Comparison of ENCODE assay signal across 8 mouse cellular contexts in the genomic region with DNA sequence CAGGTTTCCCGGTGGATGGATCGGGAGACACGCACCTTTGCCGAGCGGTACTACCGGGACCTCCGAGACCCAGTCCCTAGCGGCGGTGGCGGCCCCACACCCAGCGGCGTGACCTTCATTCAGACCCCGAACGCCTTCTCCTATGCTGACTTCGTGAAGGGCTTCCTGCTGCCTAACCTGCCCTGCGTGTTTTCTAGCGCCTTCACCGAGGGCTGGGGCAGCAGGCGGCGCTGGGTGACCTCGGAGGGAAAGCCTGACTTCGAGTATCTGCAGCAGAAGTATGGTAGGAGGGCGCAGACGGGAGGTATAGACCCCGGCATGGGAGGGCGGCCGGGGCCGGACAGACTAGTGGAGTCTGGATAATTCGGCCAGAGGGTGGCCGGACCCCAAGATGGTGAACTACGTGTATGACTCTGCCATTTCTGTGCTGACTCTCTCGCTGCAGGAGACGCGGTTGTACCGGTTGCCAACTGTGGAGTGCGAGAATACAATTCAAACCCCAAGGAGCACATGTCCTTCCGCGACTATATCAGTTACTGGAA. TPM values are rescaled to one million over a fixed set of nuclear protein-coding genes. Genes with fewer than 3 reads are reported as not detected.
DNase-seq lines count a peak whose midpoint lies in the region; ATAC-seq and TF ChIP-seq lines count a peak whose summit lies in the region.

No protein-coding gene starts in this region.

- H3K9me3 ChIP-seq in forebrain, embryonic 13.5 days (replicated peaks) = no peaks in the 10 kb centered on the region
- no peaks in the 10 kb centered on the region for H3K9me3 ChIP-seq in neural tube, embryonic 12.5 days

- H3K36me3 ChIP-seq in forebrain, embryonic 13.5 days (ENCODE audit: poor library complexity, severe bottlenecking) = peaks cover 32% of the 10 kb centered on the region
- H3K36me3 ChIP-seq in liver, adult 2 months (ENCODE audit: control insufficient read depth, insufficient read depth, low read length) = peaks cover 15% of the 10 kb centered on the region
- H3K36me3 ChIP-seq in neural tube, embryonic 12.5 days = peaks cover 34% of the 10 kb centered on the region

- ATAC-seq in forebrain, embryonic 13.5 days = peak; percentile 65
- ATAC-seq in neural tube, embryonic 12.5 days (ENCODE audit: low FRiP score, low read depth) = peak; percentile 69; the same call in 1 of the 2 replicates

- no peaks in the 10 kb centered on the region for H3K27me3 ChIP-seq in cerebellum, adult 2 months (ENCODE audit: control insufficient read depth, insufficient read depth, low read length)
- no peaks in the 10 kb centered on the region for H3K27me3 ChIP-seq in forebrain, embryonic 13.5 days
- no peaks in the 10 kb centered on the region for H3K27me3 ChIP-seq in liver, adult 2 months (ENCODE audit: control insufficient read depth, insufficient read depth, low read length)
- no peaks in the 10 kb centered on the region for H3K27me3 ChIP-seq in neural tube, embryonic 12.5 days (replicated peaks)

- no peak; the same call in 1 of the 2 replicates for TF ChIP-seq CTCF in cerebellum, adult 2 months (IDR thresholded peaks at IDR 0.05; ENCODE audit: borderline replicate concordance, insufficient read depth, low read depth, low read length)
- 0 out of 2 replicates have a peak, but pooled peaks have one; percentile 27 for TF ChIP-seq CTCF in liver, adult 2 months (IDR thresholded peaks at IDR 0.05; ENCODE audit: low read depth, low read length)

- no peak for TF ChIP-seq POLR2A in cerebellum, adult 2 months (IDR thresholded peaks at IDR 0.05; ENCODE audit: borderline replicate concordance, insufficient read depth, low read length)
- no peak for TF ChIP-seq POLR2A in liver, adult 2 months (IDR thresholded peaks at IDR 0.05; ENCODE audit: extremely low read depth, insufficient read depth, low read length)

- peak overlapping the region; percentile 97 for H3K4me3 ChIP-seq in cerebellum, adult 2 months (replicated peaks; ENCODE audit: insufficient read depth, low read depth, low read length)
- peak overlapping the region; percentile 83 for H3K4me3 ChIP-seq in forebrain, embryonic 13.5 days
- H3K4me3 ChIP-seq in liver, adult 2 months (ENCODE audit: insufficient read depth, low read depth, low read length) = peak overlapping the region; percentile 93
- peak overlapping the region; percentile 71 for H3K4me3 ChIP-seq in neural tube, embryonic 12.5 days

- H3K9ac ChIP-seq in forebrain, embryonic 13.5 days = peak overlapping the region; percentile 79
- peak overlapping the region; percentile 95 for H3K9ac ChIP-seq in liver, adult 2 months (ENCODE audit: low read depth, low read length)
- peak overlapping the region; percentile 66 for H3K9ac ChIP-seq in neural tube, embryonic 12.5 days

- under 1% methylated on average over 38 of the region's 38 CpGs for WGBS in cerebellum, adult 2 months
- under 1% methylated on average over 38 of the region's 38 CpGs for WGBS in forebrain, embryonic 13.5 days
- under 1% methylated on average over 38 of the region's 38 CpGs for WGBS in liver, adult 2 months
- WGBS in neural tube, embryonic 12.5 days = under 1% methylated on average over 38 of the region's 38 CpGs

- H3K79me2 ChIP-seq in liver, adult 2 months (ENCODE audit: control insufficient read depth, insufficient read depth, low read length) = peaks cover 16% of the 10 kb centered on the region

- H3K4me1 ChIP-seq in cerebellum, adult 2 months (ENCODE audit: control insufficient read depth, insufficient read depth, low read length) = no peaks in the 10 kb centered on the region; the same call in none of the 2 replicates
- H3K4me1 ChIP-seq in forebrain, embryonic 13.5 days = peaks cover 30% of the 10 kb centered on the region
- peaks cover 13% of the 10 kb centered on the region for H3K4me1 ChIP-seq in liver, adult 2 months (ENCODE audit: control insufficient read depth, insufficient read depth, low read length)
- peaks cover 18% of the 10 kb centered on the region for H3K4me1 ChIP-seq in neural tube, embryonic 12.5 days

- peak in 1 of 2 experiments; percentile 36 for DNase-seq in cerebellum, adult 2 months
- DNase-seq in cerebellum, adult 18-20 months = no peak
- peak; percentile 21 for DNase-seq in retina, postnatal 7 days (ENCODE audit: low read depth, low spot score)
- no peak for DNase-seq in retina, embryonic 14.5 days (ENCODE audit: low spot score)
- peak; percentile 24 for DNase-seq in liver, adult 2 months (ENCODE audit: extremely low read depth, low read depth, low spot score)
- no peak for DNase-seq in layer of hippocampus, postnatal 25 days (ENCODE audit: extremely low spot score in 1 of 2, low spot score in 1 of 2)

- H3K4me2 ChIP-seq in forebrain, embryonic 13.5 days = peak overlapping the region; percentile 96
- H3K4me2 ChIP-seq in neural tube, embryonic 12.5 days (replicated peaks) = peak overlapping the region; percentile 90

- H3K27ac ChIP-seq in cerebellum, adult 2 months (ENCODE audit: insufficient read depth, low read length) = peak overlapping the region; percentile 26; the same call in 1 of the 2 replicates
- H3K27ac ChIP-seq in forebrain, embryonic 13.5 days = no peak overlapping the region
- peak overlapping the region; percentile 85 for H3K27ac ChIP-seq in liver, adult 2 months (replicated peaks; ENCODE audit: insufficient read depth, low read depth, low read length)
- H3K27ac ChIP-seq in neural tube, embryonic 12.5 days = no peak overlapping the region

RNA-seq across cellular contexts. Expression of a gene that starts 0.5 kb away (rescaled TPM):
- 11.6 and 12.1 TPM in 2 replicates for polyA plus RNA-seq in cerebellum, adult 2 months (2012; rRNA removed)
- polyA plus RNA-seq in forebrain, embryonic 13.5 days (2015; fragmentation: Nextera tagmentation; extraction: Ambion mirVana) = 12.5 and 13.0 TPM in 2 replicates
- 5.0 and 5.4 TPM in 2 replicates for total RNA-seq in liver, adult 2 months (2014; rRNA removed)
- polyA plus RNA-seq in liver, adult 2 months (2012; rRNA removed) = 3.8 and 4.7 TPM in 2 replicates
- polyA plus RNA-seq in neural tube, embryonic 12.5 days (2016; fragmentation: Nextera tagmentation; extraction: Ambion mirVana) = 13.6 and 14.5 TPM in 2 replicates
- total RNA-seq in layer of hippocampus, postnatal 25 days (2021) = 10 to 100 TPM; 25.3 to 27.0 TPM

RNA-seq across cellular contexts. Expression of a gene that starts 0.7 kb away (rescaled TPM):
- polyA plus RNA-seq in cerebellum, adult 2 months (2012; rRNA removed) = 445 and 459 TPM in 2 replicates
- 239 and 252 TPM in 2 replicates for polyA plus RNA-seq in forebrain, embryonic 13.5 days (2015; fragmentation: Nextera tagmentation; extraction: Ambion mirVana)
- total RNA-seq in liver, adult 2 months (2014; rRNA removed) = 60.0 and 60.4 TPM in 2 replicates
- 70.9 and 76.3 TPM in 2 replicates for polyA plus RNA-seq in liver, adult 2 months (2012; rRNA removed)
- 278 and 282 TPM in 2 replicates for polyA plus RNA-seq in neural tube, embryonic 12.5 days (2016; fragmentation: Nextera tagmentation; extraction: Ambion mirVana)
- total RNA-seq in layer of hippocampus, postnatal 25 days (2021) = 100 to 1,000 TPM; 345 to 382 TPM

RNA-seq across cellular contexts. Expression of a gene that starts 22.0 kb away (rescaled TPM):
- polyA plus RNA-seq in cerebellum, adult 2 months (2012; rRNA removed) = 4.5 and 4.9 TPM in 2 replicates
- 13.5 and 14.1 TPM in 2 replicates for polyA plus RNA-seq in forebrain, embryonic 13.5 days (2015; fragmentation: Nextera tagmentation; extraction: Ambion mirVana)
- total RNA-seq in liver, adult 2 months (2014; rRNA removed) = 3.2 and 4.1 TPM in 2 replicates
- polyA plus RNA-seq in liver, adult 2 months (2012; rRNA removed) = 0.34 and 0.39 TPM in 2 replicates
- polyA plus RNA-seq in neural tube, embryonic 12.5 days (2016; fragmentation: Nextera tagmentation; extraction: Ambion mirVana) = 10.1 and 10.5 TPM in 2 replicates
- 1 to 10 TPM; 3.7 to 4.2 TPM for total RNA-seq in layer of hippocampus, postnatal 25 days (2021)

Comparison
In these comparisons a context has a peak if more than half of its experiments do, and no peak if none do; other contexts are left out.
1. DNase-seq: peak in retina, postnatal 7 days (single experiment) and liver, adult 2 months (single experiment); none in cerebellum, adult 18-20 months (0 of 2), retina, embryonic 14.5 days (single experiment) and layer of hippocampus, postnatal 25 days (0 of 2).
2. H3K27ac ChIP-seq: peak in cerebellum, adult 2 months (single experiment) and liver, adult 2 months (single experiment); none in forebrain, embryonic 13.5 days (single experiment) and neural tube, embryonic 12.5 days (single experiment).
3. Peak in every context shown above with its lines, with median percentiles within 50 percentile points of each other: H3K4me3 ChIP-seq and H3K9ac ChIP-seq.